Mouse (Mus musculus): Measurements from ENCODE around the gene Catsper2.

Catsper2 gene

GRCm38 (mm10) chr2:121449545-121450011 is 36.0 kb upstream of the Catsper2 start:
- H3K4me3 ChIP-seq (replicated peaks; ENCODE audit: low read length): peak overlapping the region; percentile 99
- peaks cover 71% of the 10 kb centered on the region for H3K4me1 ChIP-seq (replicated peaks; ENCODE audit: low read depth, low read length)
- H3K27me3 ChIP-seq (ENCODE audit: insufficient read depth, low read length): no peaks in the 10 kb centered on the region
- H3K9me3 ChIP-seq (ENCODE audit: low read length): no peaks in the 10 kb centered on the region
- peaks cover 43% of the 10 kb centered on the region for H3K36me3 ChIP-seq (ENCODE audit: insufficient read depth, low read length)
- TF ChIP-seq POU5F1 (IDR thresholded peaks at IDR 0.05; ENCODE audit: borderline replicate concordance, low read length): no peak
- no peak for TF ChIP-seq NANOG (IDR thresholded peaks at IDR 0.05; ENCODE audit: borderline replicate concordance, low read length)
- TF ChIP-seq CTCF (conservative IDR thresholded peaks at IDR 0.05; ENCODE audit: low read length): no peak

- no peak for TF ChIP-seq POU5F1 (IDR thresholded peaks at IDR 0.05; ENCODE audit: borderline replicate concordance, low read length)
- no peak for TF ChIP-seq CTCF (conservative IDR thresholded peaks at IDR 0.05; ENCODE audit: low read length)
- TF ChIP-seq NANOG (IDR thresholded peaks at IDR 0.05; ENCODE audit: borderline replicate concordance, low read length): no peak
- no peaks in the 10 kb centered on the region for H3K27me3 ChIP-seq (ENCODE audit: insufficient read depth, low read length)
- peaks cover 71% of the 10 kb centered on the region for H3K4me1 ChIP-seq (replicated peaks; ENCODE audit: low read depth, low read length)
- H3K9me3 ChIP-seq (ENCODE audit: low read length): no peaks in the 10 kb centered on the region
- H3K4me3 ChIP-seq (replicated peaks; ENCODE audit: low read length): peak within 1 kb of the TSS; percentile 99
- H3K36me3 ChIP-seq (ENCODE audit: insufficient read depth, low read length): peaks cover 37% of the 10 kb centered on the region
Measured at GRCm38 (mm10) chr2:121448739-121449535, 35.3 kb upstream of the Catsper2 start, which contains the start of gene Serf2. Gene Serf2 (plus strand): TSS chr2:121449195.

DNA sequence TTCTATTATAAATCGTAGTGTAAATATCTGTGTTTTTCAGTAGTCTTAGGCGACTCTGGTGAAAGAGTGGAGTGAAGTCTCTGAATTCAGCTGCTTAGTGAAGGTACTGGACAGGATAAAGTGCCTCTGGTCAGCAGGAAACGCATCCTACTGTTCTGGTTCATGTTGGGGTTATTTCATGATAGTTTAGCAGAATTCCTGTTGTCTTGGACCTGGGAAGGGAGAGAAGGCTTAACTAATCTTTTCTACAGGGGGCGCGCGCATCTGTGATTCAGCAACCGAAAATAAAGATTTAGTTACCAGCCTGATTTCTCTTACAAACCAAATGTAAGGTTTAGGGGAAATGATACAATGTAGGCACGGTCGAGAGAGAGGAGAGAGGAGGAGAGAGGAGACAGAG is 34.5 kb upstream of the Catsper2 start:
- peak overlapping the region; percentile 81 for H3K4me3 ChIP-seq (replicated peaks; ENCODE audit: low read length)
- H3K36me3 ChIP-seq (ENCODE audit: insufficient read depth, low read length): peaks cover 29% of the 10 kb centered on the region
- TF ChIP-seq CTCF (conservative IDR thresholded peaks at IDR 0.05; ENCODE audit: low read length): no peak
- no peak for TF ChIP-seq NANOG (IDR thresholded peaks at IDR 0.05; ENCODE audit: borderline replicate concordance, low read length)
- TF ChIP-seq POU5F1 (IDR thresholded peaks at IDR 0.05; ENCODE audit: borderline replicate concordance, low read length): no peak
- peaks cover 70% of the 10 kb centered on the region for H3K4me1 ChIP-seq (replicated peaks; ENCODE audit: low read depth, low read length)
- H3K27me3 ChIP-seq (ENCODE audit: insufficient read depth, low read length): no peaks in the 10 kb centered on the region
- H3K9me3 ChIP-seq (ENCODE audit: low read length): no peaks in the 10 kb centered on the region

- no peak overlapping the region for H3K4me3 ChIP-seq (replicated peaks; ENCODE audit: low read length)
Measured at GRCm38 (mm10) chr2:121447006-121447405, 33.4 kb upstream of the Catsper2 start.

GRCm38 (mm10) chr2:121446506-121446905 is 32.9 kb upstream of the Catsper2 start:
- peaks cover 13% of the 10 kb centered on the region for H3K36me3 ChIP-seq (ENCODE audit: insufficient read depth, low read length)
- H3K9me3 ChIP-seq (ENCODE audit: low read length): no peaks in the 10 kb centered on the region
- H3K4me1 ChIP-seq (replicated peaks; ENCODE audit: low read depth, low read length): peaks cover 70% of the 10 kb centered on the region
- no peak overlapping the region for H3K4me3 ChIP-seq (replicated peaks; ENCODE audit: low read length)
- TF ChIP-seq NANOG (IDR thresholded peaks at IDR 0.05; ENCODE audit: borderline replicate concordance, low read length): no peak
- no peak for TF ChIP-seq CTCF (conservative IDR thresholded peaks at IDR 0.05; ENCODE audit: low read length)
- TF ChIP-seq POU5F1 (IDR thresholded peaks at IDR 0.05; ENCODE audit: borderline replicate concordance, low read length): no peak
- no peaks in the 10 kb centered on the region for H3K27me3 ChIP-seq (ENCODE audit: insufficient read depth, low read length)

More at GRCm38 (mm10) chr2:121447006-121447405, 33.4 kb upstream of the Catsper2 start:
- H3K27me3 ChIP-seq (ENCODE audit: insufficient read depth, low read length): no peaks in the 10 kb centered on the region
- H3K4me1 ChIP-seq (replicated peaks; ENCODE audit: low read depth, low read length): peaks cover 68% of the 10 kb centered on the region
- H3K9me3 ChIP-seq (ENCODE audit: low read length): no peaks in the 10 kb centered on the region
- no peak for TF ChIP-seq CTCF (conservative IDR thresholded peaks at IDR 0.05; ENCODE audit: low read length)
- H3K36me3 ChIP-seq (ENCODE audit: insufficient read depth, low read length): peaks cover 17% of the 10 kb centered on the region

- peaks cover 11% of the 10 kb centered on the region for H3K36me3 ChIP-seq (ENCODE audit: insufficient read depth, low read length)
- no peak overlapping the region for H3K4me3 ChIP-seq (replicated peaks; ENCODE audit: low read length)
- H3K4me1 ChIP-seq (replicated peaks; ENCODE audit: low read depth, low read length): peaks cover 62% of the 10 kb centered on the region
- no peaks in the 10 kb centered on the region for H3K9me3 ChIP-seq (ENCODE audit: low read length)
- peaks cover 4% of the 10 kb centered on the region; the same call in 1 of the 2 replicates for H3K27me3 ChIP-seq (ENCODE audit: insufficient read depth, low read length)
- TF ChIP-seq POU5F1 (IDR thresholded peaks at IDR 0.05; ENCODE audit: borderline replicate concordance, low read length) (no peak), CTCF (conservative IDR thresholded peaks at IDR 0.05; ENCODE audit: low read length) (no peak), NANOG (IDR thresholded peaks at IDR 0.05; ENCODE audit: borderline replicate concordance, low read length) (no peak)
Measured at GRCm38 (mm10) chr2:121445117-121445516, 31.5 kb upstream of the Catsper2 start.

DNA sequence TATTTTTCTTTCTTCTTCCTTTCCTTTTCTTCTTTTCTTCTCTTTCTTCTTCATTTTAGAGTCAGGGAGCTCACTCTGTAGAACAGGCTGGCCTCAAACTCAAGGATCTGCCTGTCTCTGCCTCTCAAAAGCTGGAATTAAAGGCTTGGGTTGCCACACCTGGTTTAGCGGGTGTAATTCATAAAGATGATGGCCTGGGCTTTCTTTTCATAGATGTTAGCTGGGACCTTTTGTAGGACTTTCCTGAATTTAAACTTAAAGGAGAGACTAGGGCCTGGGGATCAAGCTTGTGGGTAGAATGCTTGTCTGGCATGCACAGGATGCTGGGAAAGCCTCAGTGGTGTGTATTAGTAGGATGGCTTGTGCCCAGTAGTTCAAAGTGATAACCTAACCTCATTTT is 30.6 kb upstream of the Catsper2 start, which contains the start of gene Ell3:
Gene Ell3, minus strand, starts transcription at position 101 of the 400 bp plus-strand sequence.
- Histone ChIP-seq H3K27me3 (ENCODE audit: insufficient read depth, low read length) (peaks cover 4% of the 10 kb centered on the region; the same call in 1 of the 2 replicates), H3K9me3 (ENCODE audit: low read length) (no peaks in the 10 kb centered on the region), H3K4me3 (replicated peaks; ENCODE audit: low read length) (peak within 1 kb of the TSS; percentile 83), H3K36me3 (ENCODE audit: insufficient read depth, low read length) (peaks cover 20% of the 10 kb centered on the region), H3K4me1 (replicated peaks; ENCODE audit: low read depth, low read length) (peaks cover 62% of the 10 kb centered on the region)
- no peak for TF ChIP-seq CTCF (conservative IDR thresholded peaks at IDR 0.05; ENCODE audit: low read length)
- no peak for TF ChIP-seq POU5F1 (IDR thresholded peaks at IDR 0.05; ENCODE audit: borderline replicate concordance, low read length)
- no peak for TF ChIP-seq NANOG (IDR thresholded peaks at IDR 0.05; ENCODE audit: borderline replicate concordance, low read length)

GRCm38 (mm10) chr2:121443068-121443349 is 29.4 kb upstream of the Catsper2 start:
- TF ChIP-seq NANOG (IDR thresholded peaks at IDR 0.05; ENCODE audit: borderline replicate concordance, low read length) (no peak), CTCF (conservative IDR thresholded peaks at IDR 0.05; ENCODE audit: low read length) (no peak), POU5F1 (IDR thresholded peaks at IDR 0.05; ENCODE audit: borderline replicate concordance, low read length) (no peak)
- Histone ChIP-seq H3K36me3 (ENCODE audit: insufficient read depth, low read length) (peaks cover 32% of the 10 kb centered on the region), H3K4me3 (replicated peaks; ENCODE audit: low read length) (peak overlapping the region; percentile 83), H3K4me1 (replicated peaks; ENCODE audit: low read depth, low read length) (peaks cover 55% of the 10 kb centered on the region), H3K9me3 (ENCODE audit: low read length) (no peaks in the 10 kb centered on the region), H3K27me3 (ENCODE audit: insufficient read depth, low read length) (peaks cover 4% of the 10 kb centered on the region; the same call in 1 of the 2 replicates)

Data from E14TG2a.4 (cell line).